Mouse (Mus musculus) embryonic facial prominence, embryonic 13.5 days (tissue): Measurements from ENCODE around the gene Spaca6. TPM values are rescaled to one million over a fixed set of nuclear protein-coding genes. Genes with fewer than 3 reads are reported as not detected.

ENCODE experiments used
- ATAC-seq: fragments of 200-750 bp; cut with Nextera tagmentation; 2 replicates; pipeline ENCODE4 v1.8.0; 2017; ENCODE audit warnings: low read depth; ENCODE audit not compliant: insufficient number of reproducible peaks, insufficient read depth, low FRiP score, low TSS enrichment
- H3K27ac ChIP-seq: fragments of 300-500 bp; sonication (generic); 2 replicates; pipeline ENCODE4 v1.5.1; 2015; ENCODE audit warnings: moderate library complexity, mild to moderate bottlenecking, inconsistent platforms
- H3K27me3 ChIP-seq: fragments of 300-500 bp; sonication (generic); 2 replicates; pipeline ENCODE4 v1.6.1; 2015; ENCODE audit warnings: mild to moderate bottlenecking, inconsistent platforms
- H3K36me3 ChIP-seq: fragments of 300-500 bp; sonication (generic); 2 replicates; pipeline ENCODE4 v1.6.1; 2015; ENCODE audit warnings: mild to moderate bottlenecking, inconsistent platforms
- H3K4me1 ChIP-seq: fragments of 300-500 bp; sonication (generic); 2 replicates; pipeline ENCODE4 v1.6.1; 2015; ENCODE audit warnings: inconsistent platforms
- H3K4me2 ChIP-seq: fragments of 300-500 bp; sonication (generic); 2 replicates; pipeline ENCODE4 v1.6.1; 2015; ENCODE audit warnings: moderate library complexity, mild to moderate bottlenecking, inconsistent platforms
- H3K4me3 ChIP-seq: fragments of 300-500 bp; sonication (generic); 2 replicates; pipeline ENCODE4 v1.5.1; 2015; ENCODE audit warnings: mild to moderate bottlenecking, inconsistent platforms
- H3K9ac ChIP-seq: fragments of 300-500 bp; sonication (generic); 2 replicates; pipeline ENCODE4 v1.6.1; 2015; ENCODE audit warnings: mild to moderate bottlenecking, inconsistent platforms
- H3K9me3 ChIP-seq: fragments of 300-500 bp; sonication (generic); 2 replicates; pipeline ENCODE4 v1.6.1; 2016; ENCODE audit warnings: inconsistent platforms
- WGBS: fragments of 180-500 bp; shearing (Covaris S2); methylation state at CpG from one replicate; pipeline ENCODE4 v1.1.7; 2015; ENCODE audit warnings: mixed read lengths; 5-methylcytosine and 5-hydroxymethylcytosine counted together
- polyA plus RNA-seq: library from polyadenylated mRNA; unstranded; fragments of >200 nt; fragmentation: Nextera tagmentation; extraction: Ambion mirVana; gene quantifications from 2 replicates; pipeline ENCODE4 v1.2.1, GENCODE M21; 2015

The Spaca6 gene
- 51.9 and 52.6 TPM in 2 replicates for polyA plus RNA-seq

GRCm38 (mm10) chr17:17826751-17827657 is at the start of gene Spaca6:
TSS of gene Spaca6 (plus strand) at chr17:17827158.
- H3K4me2 ChIP-seq: peak within 1 kb of the TSS; percentile 87
- peak within 1 kb of the TSS; percentile 87 for H3K4me3 ChIP-seq
- H3K27ac ChIP-seq: peak within 1 kb of the TSS; percentile 100
- H3K4me1 ChIP-seq: peaks cover 32% of the 10 kb centered on the region
- peak; percentile 83 for ATAC-seq
- H3K27me3 ChIP-seq: no peaks in the 10 kb centered on the region
- no peaks in the 10 kb centered on the region for H3K9me3 ChIP-seq
- under 1% methylated on average over 39 of the region's 42 CpGs for WGBS
- peaks cover 18% of the 10 kb centered on the region for H3K36me3 ChIP-seq
- peak within 1 kb of the TSS; percentile 93 for H3K9ac ChIP-seq

- Histone ChIP-seq H3K27ac (no peak overlapping the region), H3K4me1 (peaks cover 6% of the 10 kb centered on the region), H3K4me2 (no peak overlapping the region), H3K27me3 (no peaks in the 10 kb centered on the region), H3K4me3 (no peak overlapping the region), H3K9ac (no peak overlapping the region), H3K36me3 (no peaks in the 10 kb centered on the region), H3K9me3 (no peaks in the 10 kb centered on the region)
- 69% methylated on average over 3 of the region's 3 CpGs for WGBS
- ATAC-seq: no peak
These were observed 35.9 kb upstream of the Spaca6 start for GRCm38 (mm10) chr17:17790866-17791630.

GRCm38 (mm10) chr17:17792578-17792977 is 34.4 kb upstream of the Spaca6 start:
- Histone ChIP-seq H3K9ac (no peak overlapping the region), H3K4me1 (peaks cover 6% of the 10 kb centered on the region), H3K4me3 (no peak overlapping the region), H3K9me3 (no peaks in the 10 kb centered on the region), H3K4me2 (no peak overlapping the region), H3K27me3 (no peaks in the 10 kb centered on the region), H3K36me3 (no peaks in the 10 kb centered on the region), H3K27ac (0 out of 2 replicates have a peak overlapping the region, but pooled peaks have one; percentile 39)
- no peak for ATAC-seq
- WGBS: 16% methylated on average over 1 of the region's 1 CpGs

- ATAC-seq: no peak
- Histone ChIP-seq H3K4me1 (peaks cover 6% of the 10 kb centered on the region), H3K4me2 (no peak overlapping the region), H3K27ac (no peak overlapping the region), H3K4me3 (no peak overlapping the region), H3K27me3 (no peaks in the 10 kb centered on the region), H3K9ac (no peak overlapping the region), H3K36me3 (no peaks in the 10 kb centered on the region), H3K9me3 (no peaks in the 10 kb centered on the region)
- 51% methylated on average over 2 of the region's 2 CpGs for WGBS
These were observed 31.4 kb upstream of the Spaca6 start for GRCm38 (mm10) chr17:17795527-17795926.

GRCm38 (mm10) chr17:17823612-17824336 is 3.2 kb upstream of the Spaca6 start:
- Histone ChIP-seq H3K4me2 (no peak overlapping the region), H3K4me3 (no peak overlapping the region), H3K4me1 (peaks cover 5% of the 10 kb centered on the region), H3K9ac (no peak overlapping the region), H3K9me3 (no peaks in the 10 kb centered on the region), H3K36me3 (no peaks in the 10 kb centered on the region), H3K27ac (no peak overlapping the region), H3K27me3 (no peaks in the 10 kb centered on the region)
- 74% methylated on average over 6 of the region's 6 CpGs for WGBS
- no peak for ATAC-seq

- no peaks in the 10 kb centered on the region for H3K9me3 ChIP-seq
- peak overlapping the region; percentile 87 for H3K4me2 ChIP-seq
- no peaks in the 10 kb centered on the region for H3K27me3 ChIP-seq
- H3K36me3 ChIP-seq: peaks cover 9% of the 10 kb centered on the region
- WGBS: under 1% methylated on average over 20 of the region's 22 CpGs
- peak; percentile 29 for ATAC-seq
- peak overlapping the region; percentile 87 for H3K4me3 ChIP-seq
- H3K4me1 ChIP-seq: peaks cover 23% of the 10 kb centered on the region
- peak overlapping the region; percentile 93 for H3K9ac ChIP-seq
- peak overlapping the region; percentile 100 for H3K27ac ChIP-seq
These were observed 902 bp upstream of the Spaca6 start for GRCm38 (mm10) chr17:17825921-17826591.

GRCm38 (mm10) chr17:17827658-17828190 is 766 bp downstream of the Spaca6 start:
- peak overlapping the region; percentile 93 for H3K9ac ChIP-seq
- H3K36me3 ChIP-seq: peaks cover 26% of the 10 kb centered on the region
- H3K4me2 ChIP-seq: peak overlapping the region; percentile 87
- no peak; the same call in 1 of the 2 replicates for ATAC-seq
- H3K9me3 ChIP-seq: no peaks in the 10 kb centered on the region
- no peaks in the 10 kb centered on the region for H3K27me3 ChIP-seq
- H3K4me1 ChIP-seq: peaks cover 38% of the 10 kb centered on the region
- H3K27ac ChIP-seq: peak overlapping the region; percentile 100
- peak overlapping the region; percentile 87 for H3K4me3 ChIP-seq
- WGBS: under 1% methylated on average over 13 of the region's 13 CpGs

GRCm38 (mm10) chr17:17828191-17828981 is 1.4 kb downstream of the Spaca6 start:
- H3K4me3 ChIP-seq: peak overlapping the region; percentile 87
- H3K9me3 ChIP-seq: no peaks in the 10 kb centered on the region
- peak overlapping the region; percentile 100 for H3K27ac ChIP-seq
- peaks cover 44% of the 10 kb centered on the region for H3K4me1 ChIP-seq
- peak overlapping the region; percentile 93 for H3K9ac ChIP-seq
- H3K27me3 ChIP-seq: no peaks in the 10 kb centered on the region
- peak overlapping the region; percentile 87 for H3K4me2 ChIP-seq
- ATAC-seq: peak; percentile 71
- 0% methylated on average over 12 of the region's 15 CpGs for WGBS
- peaks cover 32% of the 10 kb centered on the region for H3K36me3 ChIP-seq

GRCm38 (mm10) chr17:17829052-17829785 is 2.3 kb downstream of the Spaca6 start:
- no peak for ATAC-seq
- peaks cover 52% of the 10 kb centered on the region for H3K4me1 ChIP-seq

More at GRCm38 (mm10) chr17:17829052-17829785, 2.3 kb downstream of the Spaca6 start:
- 2% methylated on average over 6 of the region's 6 CpGs for WGBS
- H3K9me3 ChIP-seq: no peaks in the 10 kb centered on the region
- no peaks in the 10 kb centered on the region for H3K27me3 ChIP-seq
- H3K36me3 ChIP-seq: peaks cover 40% of the 10 kb centered on the region
- peak overlapping the region; percentile 87 for H3K4me3 ChIP-seq
- H3K4me2 ChIP-seq: peak overlapping the region; percentile 87
- peak overlapping the region; percentile 100 for H3K27ac ChIP-seq
- H3K9ac ChIP-seq: peak overlapping the region; percentile 93
